Mouse (Mus musculus) MEL-GATA-1-ER (cell line): ENCODE data around the gene Mfsd4b2.
"Not testable (repeated sequence)": the region's sequence is repeated elsewhere in the genome, so short reads cannot be mapped to it uniquely, and the experiment has no call there.

Experiments used
- DNase-seq: peaks from one replicate; pipeline ENCODE4 v3.0.0-alpha.2; 2012; ENCODE audit warnings: low read depth; ENCODE audit errors: extremely low read depth

The Mfsd4b2 gene

GRCm38 (mm10) chr10:39926616-39927139 is at the start of gene Mfsd4b2:
Gene Mfsd4b2 (minus strand): TSS chr10:39926923.
- DNase-seq, result no peak

- DNase-seq, result no peak
Measured at GRCm38 (mm10) chr10:39975771-39976170, 49.0 kb upstream of the Mfsd4b2 start.

- no peak for DNase-seq
Measured at GRCm38 (mm10) chr10:39974982-39975381, 48.3 kb upstream of the Mfsd4b2 start.

- DNase-seq, result no peak
Measured at GRCm38 (mm10) chr10:39967512-39967911, 40.8 kb upstream of the Mfsd4b2 start.

GRCm38 (mm10) chr10:39961906-39962305 is 35.2 kb upstream of the Mfsd4b2 start:
- peak; percentile 81 for DNase-seq

GRCm38 (mm10) chr10:39960441-39960822 is 33.7 kb upstream of the Mfsd4b2 start:
- DNase-seq, result no peak

- DNase-seq, result peak; percentile 96
Measured at GRCm38 (mm10) chr10:39959761-39960440, 33.2 kb upstream of the Mfsd4b2 start, which contains the start of gene Mfsd4b3. Gene Mfsd4b3 (minus strand): TSS chr10:39960153.

- DNase-seq, result no peak
Measured at GRCm38 (mm10) chr10:39958266-39958665, 31.5 kb upstream of the Mfsd4b2 start.

- DNase-seq, result no peak
Measured at GRCm38 (mm10) chr10:39956340-39956878, 29.7 kb upstream of the Mfsd4b2 start.

GRCm38 (mm10) chr10:39955163-39955562 is 28.4 kb upstream of the Mfsd4b2 start:
- DNase-seq, result no peak

- DNase-seq, result no peak
Measured at GRCm38 (mm10) chr10:39949377-39949954, 22.7 kb upstream of the Mfsd4b2 start.

- DNase-seq, result not testable (repeated sequence)
Measured at GRCm38 (mm10) chr10:39947195-39947594, 20.5 kb upstream of the Mfsd4b2 start.

GRCm38 (mm10) chr10:39936553-39936952 is 9.8 kb upstream of the Mfsd4b2 start:
- no peak for DNase-seq

- DNase-seq, result not testable (repeated sequence)
Measured at GRCm38 (mm10) chr10:39924556-39924955, 2.2 kb downstream of the Mfsd4b2 start.

- no peak for DNase-seq
Measured at GRCm38 (mm10) chr10:39912616-39913015, 14.1 kb downstream of the Mfsd4b2 start.

- no peak for DNase-seq
Measured at GRCm38 (mm10) chr10:39908768-39909441, 17.8 kb downstream of the Mfsd4b2 start.

GRCm38 (mm10) chr10:39906799-39907658 is 19.7 kb downstream of the Mfsd4b2 start:
- no peak for DNase-seq

GRCm38 (mm10) chr10:39904191-39904590 is 22.5 kb downstream of the Mfsd4b2 start:
- DNase-seq, result no peak

GRCm38 (mm10) chr10:39898874-39899371 is 27.8 kb downstream of the Mfsd4b2 start, which contains the start of gene Mfsd4b4:
Gene Mfsd4b4 (minus strand): TSS chr10:39899238.
- DNase-seq, result peak; percentile 80

GRCm38 (mm10) chr10:39896503-39896902 is 30.2 kb downstream of the Mfsd4b2 start:
- no peak for DNase-seq
